Mouse (Mus musculus) small intestine, adult 2 months (tissue): Measurements from ENCODE around the gene Olfr1423.
"Not testable (repeated sequence)": the region's sequence is repeated elsewhere in the genome, so short reads cannot be mapped to it uniquely, and the experiment has no call there.

Experiments
- CTCF ChIP-seq: fragments of 200-500 bp; IDR thresholded peaks from 2 replicates; pipeline ENCODE4 v1.5.1; 2012; ENCODE audit warnings: low read depth, mild to moderate bottlenecking, control low read depth, inconsistent platforms, low read length, moderate library complexity, mixed read lengths; ENCODE audit not compliant: insufficient replicate concordance, insufficient read length; ENCODE audit errors: extremely low read depth
- POLR2A ChIP-seq: fragments of 200-500 bp; IDR thresholded peaks from 2 replicates; pipeline ENCODE4 v1.6.1; 2012; ENCODE audit warnings: low read depth, mild to moderate bottlenecking, control low read depth, inconsistent platforms, low read length, moderate library complexity

GRCm38 (mm10) chr19:12069546-12069945, 28.4 kb upstream of the Olfr1423 start:
- not testable (repeated sequence) for TF ChIP-seq POLR2A, CTCF
